In genomic region chr1:105974023-105974422, GRCm38 (mm10) we compare ENCODE assay signal across 22 mouse cellular contexts. TPM values are rescaled to one million over a fixed set of nuclear protein-coding genes. Genes with fewer than 3 reads are reported as not detected.
DNase-seq lines count a peak whose midpoint lies in the region; ATAC-seq lines count a peak whose summit lies in the region.
"Had no signal": no experiment of that assay in that cellular context is flagged by ENCODE, and none has a peak within 500 bp of the region (broad histone marks: within the 10 kb centered on the region; RNA-seq: fewer than 3 reads in every experiment).

No protein-coding gene starts in this region.

- DNase-seq in heart, postnatal 4 days: no peak
- no peak for DNase-seq in embryonic facial prominence, embryonic 10.5 days (ENCODE audit: low spot score)
- no peak for DNase-seq in gastrocnemius, postnatal 10 days
- DNase-seq in hindbrain, embryonic 14.5 days (ENCODE audit: low spot score): no peak
- DNase-seq: cerebellum, adult 18-20 months; cerebellum, postnatal 25 days; embryo, embryonic 11 days; lung, embryonic 14.5 days; lung, postnatal 36 days; thymus, postnatal 4 days had no signal

- no peak overlapping the region for H3K4me2 ChIP-seq in heart, embryonic 15.5 days
- no peak overlapping the region for H3K4me2 ChIP-seq in hindbrain, embryonic 14.5 days (replicated peaks)
- H3K4me2 ChIP-seq: embryonic facial prominence, embryonic 15.5 days; hindbrain, embryonic 15.5 days; limb, embryonic 12.5 days; lung, embryonic 14.5 days; midbrain, embryonic 13.5 days; neural tube, embryonic 13.5 days had no signal

- no peak overlapping the region for H3K9ac ChIP-seq in heart, embryonic 15.5 days
- no peak overlapping the region for H3K9ac ChIP-seq in hindbrain, embryonic 14.5 days
- H3K9ac ChIP-seq: embryonic facial prominence, embryonic 15.5 days; hindbrain, embryonic 15.5 days; limb, embryonic 12.5 days; lung, embryonic 14.5 days; midbrain, embryonic 13.5 days; neural tube, embryonic 13.5 days had no signal

- ATAC-seq in heart, embryonic 15.5 days (replicated peaks; ENCODE audit: insufficient number of reproducible peaks, insufficient read depth, low FRiP score, low read depth): 0 out of 2 replicates have a peak, but pooled peaks have one; percentile 55
- no peak for ATAC-seq in megakaryocyte, adult 5-6 weeks (ENCODE audit: poor library complexity, severe bottlenecking)
- ATAC-seq in neutrophil, adult 5-6 weeks (ENCODE audit: extremely low read depth, insufficient number of reproducible peaks, low FRiP score, poor library complexity, severe bottlenecking): peak; percentile 39; the same call in 1 of the 2 replicates
- ATAC-seq in hindbrain, embryonic 14.5 days (ENCODE audit: low FRiP score): no peak
- ATAC-seq: forebrain, embryonic 16.5 days; intestine, embryonic 16.5 days; midbrain, embryonic 13.5 days had no signal

- H3K27ac ChIP-seq in heart, embryonic 15.5 days: peak overlapping the region; percentile 65
- H3K27ac ChIP-seq in embryonic facial prominence, embryonic 10.5 days (replicated peaks): peak overlapping the region; percentile 44; the same call in 1 of the 2 replicates
- H3K27ac ChIP-seq in hindbrain, embryonic 14.5 days: no peak overlapping the region
- H3K27ac ChIP-seq: embryonic facial prominence, embryonic 15.5 days; hindbrain, embryonic 15.5 days; kidney, postnatal 0 days; limb, embryonic 12.5 days; midbrain, embryonic 13.5 days; neural tube, embryonic 13.5 days had no signal

- H3K36me3 ChIP-seq in heart, embryonic 15.5 days: no peaks in the 10 kb centered on the region; the same call in 1 of the 2 replicates
- peaks cover 14% of the 10 kb centered on the region for H3K36me3 ChIP-seq in megakaryocyte, embryonic 14.5 days (replicated peaks; ENCODE audit: low read length)
- no peaks in the 10 kb centered on the region for H3K36me3 ChIP-seq in embryonic facial prominence, embryonic 10.5 days (replicated peaks)
- H3K36me3 ChIP-seq in hindbrain, embryonic 14.5 days (replicated peaks; ENCODE audit: control insufficient read depth, insufficient read depth): no peaks in the 10 kb centered on the region
- H3K36me3 ChIP-seq: embryonic facial prominence, embryonic 15.5 days; hindbrain, embryonic 15.5 days; limb, embryonic 12.5 days; midbrain, embryonic 13.5 days; neural tube, embryonic 13.5 days had no signal

- 24% methylated on average over 2 of the region's 2 CpGs for WGBS in heart, embryonic 15.5 days
- 70% methylated on average over 2 of the region's 2 CpGs for WGBS in embryonic facial prominence, embryonic 10.5 days
- 79% methylated on average over 2 of the region's 2 CpGs for WGBS in hindbrain, embryonic 14.5 days

- H3K9me3 ChIP-seq in heart, embryonic 15.5 days (replicated peaks): no peaks in the 10 kb centered on the region
- peaks cover 3% of the 10 kb centered on the region; the same call in 1 of the 2 replicates for H3K9me3 ChIP-seq in megakaryocyte, embryonic 14.5 days
- no peaks in the 10 kb centered on the region for H3K9me3 ChIP-seq in embryonic facial prominence, embryonic 10.5 days
- no peaks in the 10 kb centered on the region for H3K9me3 ChIP-seq in hindbrain, embryonic 14.5 days (ENCODE audit: control insufficient read depth, low read length)
- H3K9me3 ChIP-seq: embryonic facial prominence, embryonic 15.5 days; hindbrain, embryonic 15.5 days; limb, embryonic 12.5 days; midbrain, embryonic 13.5 days; neural tube, embryonic 13.5 days had no signal

- H3K4me1 ChIP-seq in heart, embryonic 15.5 days (replicated peaks): peaks cover 19% of the 10 kb centered on the region
- peaks cover 62% of the 10 kb centered on the region for H3K4me1 ChIP-seq in megakaryocyte, embryonic 14.5 days
- peaks cover 8% of the 10 kb centered on the region; the same call in 1 of the 2 replicates for H3K4me1 ChIP-seq in embryonic facial prominence, embryonic 10.5 days
- H3K4me1 ChIP-seq in hindbrain, embryonic 14.5 days (replicated peaks; ENCODE audit: control insufficient read depth, insufficient read depth, low read length): no peaks in the 10 kb centered on the region
- H3K4me1 ChIP-seq: embryonic facial prominence, embryonic 15.5 days; hindbrain, embryonic 15.5 days; limb, embryonic 12.5 days; midbrain, embryonic 13.5 days; neural tube, embryonic 13.5 days had no signal

- no peak overlapping the region for H3K4me3 ChIP-seq in heart, embryonic 15.5 days
- peak overlapping the region; percentile 38 for H3K4me3 ChIP-seq in megakaryocyte, embryonic 14.5 days (replicated peaks)
- H3K4me3 ChIP-seq in embryonic facial prominence, embryonic 10.5 days: no peak overlapping the region
- H3K4me3 ChIP-seq in hindbrain, embryonic 14.5 days (replicated peaks; ENCODE audit: low read length): no peak overlapping the region
- H3K4me3 ChIP-seq: embryonic facial prominence, embryonic 15.5 days; hindbrain, embryonic 15.5 days; limb, embryonic 12.5 days; midbrain, embryonic 13.5 days; neural tube, embryonic 13.5 days had no signal

- no peaks in the 10 kb centered on the region for H3K27me3 ChIP-seq in heart, embryonic 15.5 days
- no peaks in the 10 kb centered on the region for H3K27me3 ChIP-seq in megakaryocyte, embryonic 14.5 days (replicated peaks)
- no peaks in the 10 kb centered on the region for H3K27me3 ChIP-seq in embryonic facial prominence, embryonic 10.5 days (replicated peaks; ENCODE audit: low read depth, poor library complexity, severe bottlenecking)
- H3K27me3 ChIP-seq in hindbrain, embryonic 14.5 days (ENCODE audit: control insufficient read depth, insufficient read depth, low read length): no peaks in the 10 kb centered on the region
- H3K27me3 ChIP-seq: embryonic facial prominence, embryonic 15.5 days; hindbrain, embryonic 15.5 days; limb, embryonic 12.5 days; midbrain, embryonic 13.5 days; neural tube, embryonic 13.5 days had no signal

RNA-seq across cellular contexts. Expression of gene Zcchc2, which starts 16.2 kb away (rescaled TPM):
- 1.7 and 2.3 TPM in 2 replicates for polyA plus RNA-seq in heart, embryonic 15.5 days (2015; fragmentation: Nextera tagmentation; extraction: Ambion mirVana)
- 1 to 10 TPM; 8.7 to 9.1 TPM for total RNA-seq in heart, postnatal 4 days (2021)
- 3.8 and 5.2 TPM in 2 replicates for polyA plus RNA-seq in megakaryocyte, embryonic 14.5 days (2012; ENCODE audit: insufficient read depth, low replicate concordance)
- total RNA-seq in megakaryocyte, adult 5-6 weeks (2015): 24.7 and 25.8 TPM in 2 replicates
- 19.1 TPM in 2 replicates for total RNA-seq in megakaryocyte, adult 5-6 weeks (2017)
- polyA plus RNA-seq in embryonic facial prominence, embryonic 10.5 days (2016; fragmentation: Nextera tagmentation; extraction: Ambion mirVana): 1.9 and 2.3 TPM in 2 replicates
- 56.2 and 64.6 TPM in 2 replicates for total RNA-seq in neutrophil, adult 5-6 weeks (2017)
- 1 to 10 TPM; 6.6 to 8.4 TPM for total RNA-seq in gastrocnemius, postnatal 10 days (2021)
- 2.7 and 3.1 TPM in 2 replicates for polyA plus RNA-seq in hindbrain, embryonic 14.5 days (2014; fragmentation: Nextera tagmentation; extraction: Ambion mirVana)

Comparison
In these comparisons a context has a peak if more than half of its experiments do, and no peak if none do; other contexts are left out.
1. ATAC-seq: peak in heart, embryonic 15.5 days (single experiment) and neutrophil, adult 5-6 weeks (single experiment); none in megakaryocyte, adult 5-6 weeks (single experiment) and hindbrain, embryonic 14.5 days (single experiment).